Mouse (Mus musculus) R1 (cell line): ENCODE data around the gene H2-M2.
"Not testable (repeated sequence)": the region's sequence is repeated elsewhere in the genome, so short reads cannot be mapped to it uniquely, and the experiment has no call there.

Source experiments
- DNase-seq: peaks from one replicate; pipeline ENCODE4 v3.0.0-alpha.2; 2018; ENCODE audit warnings: low read depth, low spot score

Gene H2-M2

GRCm38 (mm10) chr17:37483452-37483851, at the start of gene H2-M2:
Gene H2-M2 (minus strand): TSS chr17:37483552.
- no peak for DNase-seq

GRCm38 (mm10) chr17:37525427-37525826, 42.1 kb upstream of the H2-M2 start:
- DNase-seq, result not testable (repeated sequence)

GRCm38 (mm10) chr17:37524612-37525011, 41.3 kb upstream of the H2-M2 start:
- not testable (repeated sequence) for DNase-seq

- DNase-seq, result no peak
Observed at GRCm38 (mm10) chr17:37507730-37508129, 24.4 kb upstream of the H2-M2 start, which contains the start of gene Olfr111. Gene Olfr111 (plus strand): TSS chr17:37508030.

GRCm38 (mm10) chr17:37491930-37492518, 8.7 kb upstream of the H2-M2 start, which contains the start of gene Olfr110:
Gene Olfr110 (plus strand): TSS chr17:37492468.
- DNase-seq, result no peak

- no peak for DNase-seq
Observed at GRCm38 (mm10) chr17:37458616-37459015, 24.7 kb downstream of the H2-M2 start, which contains the start of gene Olfr109. Gene Olfr109 (plus strand): TSS chr17:37458916.

- no peak for DNase-seq
Observed at GRCm38 (mm10) chr17:37445180-37445579, 38.2 kb downstream of the H2-M2 start, which contains the start of gene Olfr108. Gene Olfr108 (plus strand): TSS chr17:37445480.
